Mouse (Mus musculus): ENCODE data around the gene Cdc42ep1.

Cdc42ep1 gene

DNA sequence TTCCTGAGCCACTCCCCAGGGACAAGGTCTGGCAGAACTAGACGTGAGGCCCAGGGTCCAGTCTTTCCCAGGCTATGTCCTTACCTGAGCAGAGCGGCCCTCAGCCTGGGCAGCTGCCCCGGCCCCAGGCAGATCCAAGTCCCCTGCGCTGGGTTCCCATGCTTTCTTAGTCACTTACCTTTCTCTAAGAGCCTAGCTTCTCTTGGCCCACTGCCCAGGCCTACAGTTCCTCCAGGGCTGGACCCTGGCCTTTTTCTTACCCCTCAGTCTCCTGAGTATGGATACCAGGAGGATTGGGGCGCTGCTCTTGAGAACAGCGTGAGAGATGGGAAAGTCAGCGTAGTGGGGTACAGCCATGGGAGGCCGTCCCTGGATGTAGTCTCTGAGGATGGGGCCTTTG is 38.0 kb downstream of the Cdc42ep1 start:
- DNase-seq = no peak

DNA sequence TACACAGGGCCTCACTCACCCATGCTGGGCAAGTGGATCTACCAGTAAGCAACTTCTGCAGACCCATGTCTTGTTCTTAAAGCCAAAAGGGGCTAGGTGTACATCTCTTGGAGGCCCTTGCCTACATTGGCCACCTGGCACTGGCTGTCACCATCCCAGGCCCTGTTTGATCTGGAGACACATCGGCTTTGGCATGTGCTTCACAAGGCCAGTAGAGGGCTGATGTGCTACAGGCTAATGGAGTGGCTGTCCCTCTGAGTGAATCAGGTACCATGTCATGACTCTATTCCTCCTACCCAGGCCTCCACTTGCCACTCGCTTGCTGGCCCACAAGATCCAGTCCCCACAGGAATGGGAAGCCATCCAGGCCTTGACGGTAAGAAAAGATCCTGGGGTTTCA is 39.4 kb downstream of the Cdc42ep1 start:
- no peak for DNase-seq

DNA sequence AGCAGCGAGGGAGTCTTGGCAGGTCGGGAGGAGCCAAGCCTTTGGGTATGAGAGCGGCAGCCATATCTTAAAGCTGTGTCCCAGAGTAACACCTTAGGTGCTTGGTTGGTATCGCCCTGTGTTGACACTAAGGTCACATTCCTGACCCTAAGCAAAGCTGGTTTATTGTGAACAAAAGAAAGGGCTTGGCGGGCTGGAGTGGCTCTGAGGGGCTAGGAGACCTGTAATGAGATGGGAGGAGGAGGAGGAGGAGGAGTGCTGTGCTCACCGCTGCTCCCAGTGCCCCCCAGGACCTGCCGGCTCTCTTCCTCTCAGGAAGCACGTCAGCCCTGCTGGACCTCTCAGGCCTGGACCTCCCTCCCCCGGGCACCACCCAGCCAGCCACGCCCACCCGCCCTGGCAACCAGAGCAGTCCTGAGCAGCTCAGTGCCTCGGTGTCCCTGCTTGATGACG is 47.0 kb downstream of the Cdc42ep1 start:
- no peak for DNase-seq

DNA sequence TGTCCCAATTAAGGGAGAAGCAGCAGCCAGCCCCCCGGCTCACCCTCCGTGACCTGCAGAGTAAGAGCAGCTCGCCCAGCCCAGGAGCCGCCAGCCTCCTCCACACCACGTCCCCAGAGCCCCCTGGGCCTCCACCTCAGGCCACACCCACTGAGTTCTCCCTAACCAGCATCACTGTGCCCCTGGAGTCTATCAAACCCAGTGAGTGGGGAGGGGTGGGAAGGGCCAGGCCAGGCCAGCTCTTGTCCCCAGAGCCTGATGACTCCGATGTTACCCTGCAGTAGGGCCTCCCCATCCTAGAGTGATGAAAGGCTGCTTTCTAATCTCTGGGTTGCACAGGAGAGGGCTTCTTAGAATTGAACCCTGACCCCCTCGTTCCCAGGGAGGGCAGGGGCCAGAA is 50.0 kb downstream of the Cdc42ep1 start:
- DNase-seq = no peak

DNA sequence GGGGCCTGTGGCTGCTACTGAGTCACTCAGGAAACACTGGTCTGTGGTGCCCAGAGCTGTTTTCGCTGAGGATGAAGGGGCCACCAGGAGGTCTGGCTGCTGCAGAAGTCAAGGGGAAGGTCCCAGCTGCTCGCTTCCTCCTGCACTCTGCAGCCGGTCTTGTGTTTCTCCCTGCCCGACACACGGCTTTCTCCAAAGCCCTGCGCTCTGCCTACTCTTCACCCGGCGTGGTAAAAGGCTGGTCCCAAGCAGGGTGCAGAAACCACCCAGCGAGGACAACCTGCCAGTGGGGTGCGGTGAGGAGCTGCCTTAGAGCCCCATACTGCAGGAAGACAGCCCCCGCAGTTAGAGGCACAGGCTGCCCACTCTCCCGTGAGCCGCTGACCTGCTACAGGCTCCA is 52.3 kb downstream of the Cdc42ep1 start:
- DNase-seq = no peak

DNA sequence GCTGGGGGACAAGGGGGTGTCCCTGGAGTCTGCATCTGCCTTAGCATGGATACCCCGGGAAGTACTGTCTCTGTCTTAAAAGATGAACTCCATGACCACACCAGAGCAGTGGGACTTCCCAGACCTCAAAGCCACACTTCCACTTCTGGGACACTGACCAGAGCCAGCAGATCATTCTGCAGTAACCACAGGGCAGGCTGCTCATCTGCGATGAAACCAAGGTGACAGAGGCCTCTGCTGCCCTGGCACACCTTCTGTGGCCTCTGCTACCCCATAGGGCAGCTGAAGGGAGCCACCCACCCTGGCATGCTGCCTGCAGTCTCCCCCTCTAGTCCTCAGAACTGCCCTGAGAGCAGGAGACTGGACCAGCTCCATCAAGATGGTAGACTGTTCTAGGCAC is 53.3 kb downstream of the Cdc42ep1 start:
- no peak for DNase-seq

DNA sequence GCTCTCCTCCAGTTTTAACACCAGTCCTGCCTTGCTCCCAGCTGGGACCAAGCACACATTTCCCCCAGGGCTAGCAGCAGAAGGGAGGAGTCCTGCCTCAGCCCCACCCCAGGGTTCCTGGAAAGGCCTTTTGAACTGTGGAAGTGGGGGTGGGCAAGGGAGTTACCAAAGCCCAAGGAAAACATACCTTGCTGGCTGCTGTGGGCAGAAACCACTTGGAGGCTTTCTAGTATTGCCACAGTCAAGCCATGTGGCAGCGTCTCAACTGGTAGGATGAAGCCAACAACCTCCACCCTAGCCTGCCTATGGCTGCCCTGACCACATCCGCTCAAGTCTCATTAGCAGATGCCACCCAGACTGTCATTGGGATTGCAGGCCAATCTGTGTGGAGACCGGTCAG is 53.7 kb downstream of the Cdc42ep1 start:
- no peak for DNase-seq

DNA sequence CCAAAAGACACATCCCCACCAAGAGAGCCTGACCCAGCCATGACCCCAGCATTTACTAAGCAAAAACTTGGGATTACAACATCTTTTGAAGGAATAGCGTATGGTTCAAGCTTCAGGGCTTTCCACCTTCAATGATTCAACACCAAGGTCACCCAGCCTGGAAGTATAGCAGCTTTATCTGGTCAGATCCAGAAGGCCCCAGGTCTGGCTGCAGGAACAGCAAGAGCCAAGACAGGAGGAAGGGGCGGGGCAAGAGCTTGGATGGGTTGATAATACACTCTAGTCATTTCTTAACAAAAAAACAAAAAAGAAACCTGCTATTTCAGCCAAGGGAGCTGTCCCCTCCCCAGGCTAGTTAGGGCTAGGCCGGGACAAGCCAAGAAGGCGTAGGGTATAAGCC is 55.1 kb downstream of the Cdc42ep1 start:
- peak; percentile 45 for DNase-seq

DNA sequence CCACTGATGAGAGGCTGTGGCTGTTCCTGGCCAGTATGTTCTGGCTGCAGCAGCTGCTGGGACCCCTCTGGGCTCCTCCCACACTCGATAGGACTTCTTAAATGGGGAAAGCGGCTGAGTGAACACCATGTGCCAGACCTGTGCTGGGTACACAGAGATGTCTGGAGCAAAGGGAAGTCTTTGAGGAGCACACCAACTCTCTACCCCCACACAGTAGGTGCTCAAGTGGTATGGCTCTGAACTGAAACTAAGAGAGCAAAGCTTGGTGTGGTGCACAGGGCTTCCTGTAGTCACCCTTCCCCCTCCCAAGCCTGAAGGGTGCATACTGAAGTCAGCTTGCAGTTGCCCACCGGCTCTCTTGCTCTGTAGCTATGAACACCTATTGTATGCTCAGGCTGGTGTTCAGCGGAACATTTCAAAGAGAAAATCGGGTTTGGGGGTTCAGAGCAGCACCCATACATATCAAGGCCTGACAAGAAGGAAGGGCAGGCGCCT is 56.1 kb downstream of the Cdc42ep1 start:
- DNase-seq = no peak

DNA sequence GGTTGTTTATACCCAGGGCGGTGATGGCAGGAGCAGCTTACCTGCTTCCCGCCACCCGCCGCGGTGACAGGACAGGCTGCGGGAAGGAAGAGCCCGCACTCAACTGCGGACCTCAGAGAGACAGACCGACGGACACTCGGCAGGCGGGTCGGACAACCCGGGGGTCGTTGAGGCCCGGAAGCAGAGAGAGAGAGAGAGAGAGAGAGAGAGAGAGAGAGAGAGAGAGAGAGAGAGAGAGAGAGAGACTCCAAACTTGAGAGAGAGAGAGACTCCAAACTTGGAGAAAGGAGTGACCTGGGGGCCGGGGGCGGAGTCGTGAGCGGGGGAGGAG is 57.0 kb downstream of the Cdc42ep1 start, which contains the start of gene Gm49510:
TSS of gene Gm49510 (plus strand) at position 259 of the 331 bp plus-strand sequence.
- no peak for DNase-seq

DNA sequence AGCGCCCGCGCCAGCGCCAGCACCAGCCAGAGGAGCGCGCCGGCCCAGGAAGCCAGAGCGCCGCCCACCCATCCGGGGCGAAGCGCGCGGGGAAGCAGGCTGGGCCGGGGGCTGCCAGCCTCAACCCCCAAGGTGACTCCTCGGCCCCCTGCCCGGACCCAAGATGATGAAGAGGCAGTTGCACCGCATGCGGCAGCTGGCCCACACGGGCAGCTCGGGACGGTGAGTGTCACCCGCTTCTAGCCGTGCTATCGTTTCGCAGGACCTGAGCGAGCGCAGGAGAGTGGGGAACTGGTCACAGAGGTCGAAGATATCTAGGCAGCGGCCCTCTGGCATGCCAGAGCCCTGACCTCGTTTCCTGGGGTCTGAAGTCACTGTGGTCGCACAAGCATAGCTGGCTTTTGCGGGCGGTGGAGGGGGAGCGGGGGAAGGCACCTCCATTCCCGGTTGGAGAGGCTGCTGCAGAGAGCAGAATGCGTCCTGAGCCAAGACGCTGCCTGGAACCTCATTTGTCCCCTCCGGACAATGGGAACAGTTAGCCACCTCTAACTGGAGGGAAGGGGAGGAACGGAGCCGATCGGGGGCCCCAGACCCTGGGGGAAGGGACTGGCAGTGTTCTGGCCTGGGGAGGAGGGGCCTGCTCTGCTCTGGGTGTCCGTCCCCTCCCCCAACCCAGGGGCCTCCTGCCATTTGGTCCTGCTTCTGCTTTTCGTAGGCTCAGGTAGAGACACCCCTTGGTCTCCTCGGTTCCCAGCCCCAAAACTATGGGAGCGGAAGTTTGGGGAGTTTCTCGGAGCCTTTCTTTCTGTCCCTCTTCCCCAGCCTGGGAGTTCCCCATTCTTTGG is 57.5 kb downstream of the Cdc42ep1 start, which contains the start of gene Sh3bp1:
TSS of gene Sh3bp1 (plus strand) at position 29 of the 845 bp plus-strand sequence.
- DNase-seq = peak; percentile 51
